Mouse (Mus musculus) adrenal gland, postnatal 36 days (tissue): Measurements from ENCODE around the gene Gckr. TPM values are rescaled to one million over a fixed set of nuclear protein-coding genes. Genes with fewer than 3 reads are reported as not detected.
"Not testable (repeated sequence)": the region's sequence is repeated elsewhere in the genome, so short reads cannot be mapped to it uniquely, and the experiment has no call there.

Experiments used
- DNase-seq, 2 experiments: peaks; one replicate each; pipeline ENCODE4 v3.0.0; 2021; ENCODE audit warnings: mixed read lengths in 1 of 2
- total RNA-seq, 2 experiments: library from RNA; stranded (reverse); gene quantifications; 2 replicates each; pipeline ENCODE4 v1.2.3; 2021

Gckr gene
- total RNA-seq, 2 experiments from 2014 or later, result 0.43 TPM; not detected in 1

DNA sequence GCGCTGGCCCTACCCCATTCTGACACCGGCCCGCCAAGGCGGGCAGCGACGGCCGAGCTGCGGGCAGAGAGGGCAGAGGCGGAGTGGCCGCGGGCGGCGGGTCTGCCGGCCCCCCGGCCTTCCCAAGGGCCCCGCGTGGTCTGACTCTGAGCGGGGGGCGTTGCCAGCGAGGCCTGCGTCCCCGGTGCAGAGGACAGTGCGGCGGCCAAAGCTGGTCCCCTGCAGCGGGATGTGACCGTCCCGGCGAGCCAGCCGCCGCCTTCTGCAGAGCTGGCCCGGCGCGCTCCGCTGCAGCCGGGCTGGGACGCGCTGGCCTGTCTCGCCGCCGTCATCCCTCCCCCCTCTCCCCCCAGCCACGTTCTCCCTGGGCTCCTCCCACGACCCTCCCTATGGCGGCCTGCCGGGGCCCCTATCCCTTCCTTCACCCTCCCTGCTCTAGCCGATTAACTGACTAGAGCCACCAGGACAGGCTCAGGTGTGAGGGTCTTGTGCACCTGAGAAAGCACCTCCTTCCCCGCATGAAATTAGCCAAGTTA, 1.6 kb upstream of the Gckr start, which contains the start of gene Fndc4:
Gene Fndc4 (minus strand): TSS at position 475 of the 536 bp plus-strand sequence.
- peak; percentile 36 to 58 for DNase-seq

GRCm38 (mm10) chr5:31297981-31298380, 738 bp downstream of the Gckr start:
- no peak for DNase-seq

DNA sequence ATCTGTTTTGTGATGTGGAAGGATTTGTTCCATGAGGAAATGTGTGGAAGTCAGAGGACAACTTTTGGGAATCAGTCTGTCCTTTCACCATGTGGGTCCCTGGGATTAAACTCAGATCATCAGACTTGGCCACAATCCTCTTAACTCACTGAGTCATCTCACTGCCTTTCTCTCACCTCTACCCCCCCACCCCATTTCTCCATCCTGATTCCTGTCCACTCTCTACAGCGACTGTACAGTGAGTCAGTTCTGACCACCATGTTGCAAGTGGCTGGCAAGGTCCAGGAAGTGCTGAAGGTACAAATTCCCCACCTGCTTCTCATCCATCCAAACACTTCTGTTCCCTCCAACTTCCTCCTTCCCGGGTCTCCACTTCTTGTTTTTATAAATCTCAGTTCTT, 1.2 kb downstream of the Gckr start:
- DNase-seq, result no peak

DNA sequence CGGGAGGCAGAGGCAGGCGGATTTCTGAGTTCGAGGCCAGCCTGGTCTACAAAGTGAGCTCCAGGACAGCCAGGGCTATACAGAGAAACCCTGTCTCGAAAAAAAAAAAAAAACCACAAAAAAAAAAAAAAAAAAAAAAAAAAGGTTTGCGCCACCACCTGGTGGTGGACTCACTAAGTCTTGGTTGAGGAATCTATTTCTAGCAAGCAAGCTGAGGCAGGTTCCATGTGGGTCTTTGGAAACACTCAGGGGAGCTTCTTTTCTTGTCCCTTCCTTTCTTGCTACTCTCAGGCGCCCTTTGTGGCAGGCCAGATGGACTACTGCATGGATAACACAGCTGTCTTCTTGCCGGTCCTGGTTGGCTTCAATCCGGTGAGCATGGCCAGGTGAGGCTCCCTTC, 4.6 kb downstream of the Gckr start:
- no peak for DNase-seq

- no peak for DNase-seq
Observed at GRCm38 (mm10) chr5:31303093-31303492, 5.8 kb downstream of the Gckr start.

- no peak for DNase-seq
Observed at GRCm38 (mm10) chr5:31312806-31313205, 15.6 kb downstream of the Gckr start.

DNA sequence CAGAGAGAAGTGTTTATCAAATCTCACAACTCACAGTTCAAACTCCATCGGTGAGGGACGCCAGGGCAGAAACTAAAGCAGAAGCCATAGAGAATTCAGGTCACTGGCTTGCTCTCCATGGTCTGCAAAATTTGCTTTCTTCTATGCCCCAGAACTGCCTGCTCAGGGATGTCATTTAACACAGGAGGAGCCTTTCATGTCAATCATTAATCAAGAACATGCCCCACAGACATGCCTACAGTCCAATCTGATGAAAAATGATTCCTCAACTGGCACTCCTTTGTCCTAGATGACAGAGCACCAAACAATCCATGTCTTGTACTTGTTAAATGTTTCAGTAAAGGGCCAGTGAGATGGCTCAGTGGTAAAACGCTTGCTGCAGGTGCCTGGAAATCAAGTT, 25.5 kb downstream of the Gckr start:
- DNase-seq, result no peak

- peak in 1 of 2 experiments; percentile 4 for DNase-seq
Observed at GRCm38 (mm10) chr5:31324085-31324484, 26.8 kb downstream of the Gckr start.

DNA sequence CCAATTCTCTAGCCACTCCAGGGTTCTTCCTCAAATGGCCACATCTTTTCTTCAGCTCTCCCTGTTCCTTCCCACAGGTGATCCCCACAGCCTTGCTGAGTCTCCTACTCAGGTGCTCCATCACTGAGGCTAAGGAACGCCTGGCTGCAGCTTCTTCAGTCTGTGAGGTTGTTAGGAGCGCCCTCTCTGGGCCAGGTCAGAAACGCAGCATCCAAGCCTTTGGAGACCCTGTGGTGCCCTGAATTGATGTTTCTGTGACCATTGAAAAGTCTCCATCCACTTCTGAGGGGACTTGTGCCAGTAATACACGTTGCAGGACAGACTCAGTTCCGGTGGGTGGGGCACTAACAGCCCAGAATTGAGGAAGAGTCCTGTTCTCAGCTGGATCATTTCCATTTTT, 29.6 kb downstream of the Gckr start:
- peak in 1 of 2 experiments; percentile 6 for DNase-seq

DNA sequence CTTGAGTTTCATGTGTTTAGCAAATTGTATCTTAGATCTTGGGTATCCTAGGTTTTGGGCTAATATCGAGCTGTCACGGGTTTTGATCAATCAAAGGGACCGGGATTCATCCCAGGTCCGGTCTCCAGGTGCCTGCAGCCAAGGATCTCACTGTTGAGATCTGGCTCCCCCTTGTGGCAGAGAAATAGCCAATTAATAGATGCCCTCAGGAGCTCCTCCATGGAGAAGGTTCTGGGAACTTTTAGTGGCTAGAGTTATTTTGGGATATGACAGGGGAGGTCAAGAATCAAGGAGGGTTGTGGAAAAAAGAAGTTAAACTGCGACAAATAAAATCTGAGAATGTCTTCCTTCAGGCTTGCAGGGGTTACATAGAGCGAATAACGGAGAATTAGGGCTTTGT, 31.0 kb downstream of the Gckr start:
- peak; percentile 54 to 80 for DNase-seq

DNA sequence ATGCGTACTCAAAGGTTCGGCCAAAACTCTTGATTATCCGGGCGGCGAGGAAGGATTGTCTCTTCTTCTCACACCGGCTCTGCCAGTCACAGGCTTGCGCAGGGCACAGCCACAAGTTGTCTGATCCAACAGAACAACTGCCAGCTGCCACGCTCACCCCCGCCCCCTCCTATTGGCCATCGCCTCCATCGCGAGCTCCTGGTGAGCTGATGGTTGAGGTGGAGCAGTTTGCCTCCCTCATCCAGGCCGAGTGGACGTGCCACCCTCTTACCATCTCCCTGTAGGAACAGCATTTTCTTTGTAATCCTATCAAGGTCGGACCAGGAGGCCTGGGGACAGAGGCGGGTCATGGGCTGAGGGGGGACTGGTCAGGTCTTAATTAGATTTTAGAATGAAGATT, 60.3 kb downstream of the Gckr start:
- DNase-seq, result not testable (repeated sequence)

DNA sequence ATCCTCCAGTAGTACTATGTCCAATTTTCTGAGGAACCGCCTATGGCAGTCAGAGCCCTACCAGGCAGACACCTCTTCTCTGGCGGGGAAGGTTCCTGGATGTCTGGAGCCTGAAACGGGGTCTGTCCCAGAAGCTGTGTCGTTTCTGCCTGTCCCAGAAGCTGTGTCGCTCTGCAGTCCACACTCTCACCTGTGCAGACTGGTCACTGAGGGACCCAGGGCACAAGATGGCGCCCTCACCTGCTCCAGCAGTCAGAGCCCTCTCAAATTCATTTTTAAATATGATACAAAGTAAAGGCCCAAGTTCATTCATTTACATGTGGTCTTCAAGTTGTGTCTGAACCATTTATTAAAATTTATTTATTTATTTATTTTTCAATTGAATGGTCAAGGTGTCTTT, 63.7 kb downstream of the Gckr start:
- no peak for DNase-seq

Other genes with a start within 250 kb of the Gckr start
- 100 to 1,000 TPM; 106 to 128 TPM for gene Atraid, start 249.1 kb upstream of the Gckr start, total RNA-seq
- gene Slc5a6, start 248.5 kb upstream of the Gckr start, total RNA-seq, result 10 to 100 TPM; 26.6 to 30.3 TPM
- 10 to 100 TPM; 22.9 to 29.7 TPM for gene Cad, start 242.7 kb upstream of the Gckr start, total RNA-seq
- gene Dnajc5g, start 191.2 kb upstream of the Gckr start, total RNA-seq, result not detected
- not detected for gene Slc30a3, start 189.2 kb upstream of the Gckr start, total RNA-seq
- gene Trim54, start 180.7 kb upstream of the Gckr start, total RNA-seq, result under 1 TPM in 1 of 2 experiments, not detected in 1; 0.20 TPM
- gene Ucn, start 158.6 kb upstream of the Gckr start, total RNA-seq, result not detected
- gene Mpv17, start 143.2 kb upstream of the Gckr start, total RNA-seq, result 10 to 100 TPM; 57.5 to 62.1 TPM
- under 1 TPM; 0.60 to 0.79 TPM for gene Gm29609, start 117.5 kb upstream of the Gckr start, total RNA-seq
- 10 to 100 TPM; 53.8 to 64.0 TPM for gene Gtf3c2, start 117.3 kb upstream of the Gckr start, total RNA-seq
- 100 to 1,000 TPM; 106 to 110 TPM for gene Snx17, start 104.2 kb upstream of the Gckr start, total RNA-seq
- 10 to 100 TPM; 43.2 to 60.5 TPM for gene Eif2b4, start 104.0 kb upstream of the Gckr start, total RNA-seq
- 10 to 100 TPM; 28.1 to 34.1 TPM for gene Zfp513, start 95.1 kb upstream of the Gckr start, total RNA-seq
- 100 to 1,000 TPM; 105 to 129 TPM for gene Ppm1g, start 76.8 kb upstream of the Gckr start, total RNA-seq
- gene Nrbp1, start 56.6 kb upstream of the Gckr start, total RNA-seq, result 10 to 100 TPM; 80.6 to 95.8 TPM
- gene Gm9970, start 56.2 kb upstream of the Gckr start, total RNA-seq, result not detected
- gene Krtcap3, start 45.8 kb upstream of the Gckr start, total RNA-seq, result 1 to 10 TPM; 3.7 to 4.1 TPM
- gene Ift172, start 6.3 kb upstream of the Gckr start, total RNA-seq, result 10 to 100 TPM; 30.4 to 39.0 TPM
- gene Fndc4, start 1.4 kb upstream of the Gckr start, total RNA-seq, result 10 to 100 TPM in 1 of 2 experiments, 1 to 10 TPM in 1; 7.5 to 13.8 TPM
- gene Zfp512, start 155.0 kb downstream of the Gckr start, total RNA-seq, result 10 to 100 TPM; 20.0 to 20.6 TPM
- not detected for gene 4930548H24Rik, start 188.3 kb downstream of the Gckr start, total RNA-seq
- 10 to 100 TPM; 30.0 to 31.6 TPM for gene Gpn1, start 197.3 kb downstream of the Gckr start, total RNA-seq
- gene Slc4a1ap, start 229.6 kb downstream of the Gckr start, total RNA-seq, result 10 to 100 TPM; 30.6 to 31.8 TPM
- 10 to 100 TPM; 19.1 to 19.8 TPM for gene Supt7l, start 230.4 kb downstream of the Gckr start, total RNA-seq